Mouse (Mus musculus) heart, adult 8-10 months (tissue): ENCODE measurements around the gene Bbs5. TPM values are rescaled to one million over a fixed set of nuclear protein-coding genes. Genes with fewer than 3 reads are reported as not detected.
A peak's percentile ranks its signal among the peaks of the same experiment; 100 is the strongest.
"Not testable (repeated sequence)": the region's sequence is repeated elsewhere in the genome, so short reads cannot be mapped to it uniquely, and the experiment has no call there.

Source experiments
- DNase-seq: peaks from one replicate; pipeline ENCODE4 v3.0.0; 2022; ENCODE audit warnings: low spot score
- total RNA-seq, 4 experiments: library from RNA; stranded (reverse); gene quantifications; 2 replicates each; pipeline ENCODE4 v1.2.4; 2022

The Bbs5 gene
- total RNA-seq, 4 experiments from 2014 or later = 3.6 to 4.7 (median 4.3) TPM

DNA sequence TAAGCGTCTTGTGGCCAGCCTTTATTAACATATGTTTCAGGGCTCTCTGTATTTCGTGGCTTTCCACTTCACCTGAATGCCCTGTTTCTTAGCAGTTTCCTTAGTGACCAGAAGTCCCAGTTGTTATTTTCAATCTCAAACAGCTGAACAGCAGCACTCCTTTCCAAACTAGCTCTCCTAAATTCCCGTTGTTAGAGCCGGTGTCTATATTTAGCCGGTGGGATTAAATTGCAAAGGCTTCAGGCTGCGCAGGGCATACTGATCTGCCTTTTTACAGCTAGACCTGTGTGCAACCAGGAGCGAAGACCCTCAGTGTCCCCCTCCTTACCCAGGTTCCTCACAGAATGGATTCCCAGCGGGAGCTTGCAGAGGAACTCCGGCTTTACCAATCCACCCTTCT is 22.9 kb downstream of the Bbs5 start, which contains the start of gene Klhl41:
Klhl41 (plus strand) TSS at position 268 of the 400 bp plus-strand sequence.
- DNase-seq = no peak

DNA sequence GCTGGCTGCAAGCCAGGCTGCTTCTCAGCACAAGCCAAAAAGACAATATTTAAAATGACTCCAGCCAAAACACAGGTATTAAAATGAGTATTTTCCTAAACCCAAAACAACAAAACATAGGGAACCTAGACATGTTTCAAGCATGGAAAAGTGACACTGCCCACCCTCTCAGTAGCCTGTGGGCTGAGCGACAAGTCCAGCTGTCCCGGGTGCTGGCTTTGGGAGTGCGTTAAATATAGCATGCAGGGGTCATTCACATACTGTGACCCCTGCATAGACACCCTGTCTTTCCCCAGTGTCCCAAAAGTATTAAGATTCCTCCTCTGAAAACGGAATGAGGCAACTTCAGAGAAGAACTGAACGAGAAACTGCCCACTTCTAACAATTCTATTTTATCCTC is 26.8 kb downstream of the Bbs5 start:
- DNase-seq = no peak

DNA sequence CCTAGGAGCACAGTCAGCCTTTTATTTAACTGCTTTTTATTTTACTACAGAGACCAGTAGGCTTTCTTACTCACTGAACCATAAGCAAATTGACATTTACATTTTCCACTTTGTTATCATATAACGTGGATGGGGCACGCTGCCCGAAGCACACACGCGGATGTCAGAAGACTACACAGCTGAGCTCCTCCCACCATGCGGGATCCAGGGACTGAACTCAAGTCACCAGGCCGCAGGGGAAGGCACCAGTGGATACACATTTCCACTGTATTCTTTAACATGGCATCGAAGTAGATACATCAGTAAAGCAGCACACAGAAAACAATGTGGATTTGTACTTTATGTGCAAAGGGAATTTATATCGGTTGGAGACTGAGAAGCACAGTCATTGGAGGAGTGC is 28.3 kb downstream of the Bbs5 start:
- no peak for DNase-seq

DNA sequence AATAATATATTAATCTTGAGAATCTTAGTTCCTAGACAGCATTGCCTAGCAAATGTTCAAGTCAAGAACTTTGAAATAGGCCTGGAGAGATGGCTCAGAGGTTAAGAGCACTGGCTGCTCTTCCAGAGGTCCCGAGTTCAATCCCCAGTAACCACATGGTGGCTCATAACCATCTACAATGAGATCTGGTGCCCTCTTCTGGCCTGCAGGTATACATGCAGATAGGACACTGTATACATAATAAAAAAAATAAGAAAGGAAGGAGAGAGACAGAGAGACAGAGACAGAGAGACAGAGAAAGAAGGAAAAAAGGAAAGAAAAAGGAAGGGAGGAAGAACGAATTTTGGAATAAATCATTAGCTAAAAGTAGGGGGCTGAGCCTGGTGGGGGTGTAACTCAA is 29.7 kb downstream of the Bbs5 start:
- DNase-seq = no peak

DNA sequence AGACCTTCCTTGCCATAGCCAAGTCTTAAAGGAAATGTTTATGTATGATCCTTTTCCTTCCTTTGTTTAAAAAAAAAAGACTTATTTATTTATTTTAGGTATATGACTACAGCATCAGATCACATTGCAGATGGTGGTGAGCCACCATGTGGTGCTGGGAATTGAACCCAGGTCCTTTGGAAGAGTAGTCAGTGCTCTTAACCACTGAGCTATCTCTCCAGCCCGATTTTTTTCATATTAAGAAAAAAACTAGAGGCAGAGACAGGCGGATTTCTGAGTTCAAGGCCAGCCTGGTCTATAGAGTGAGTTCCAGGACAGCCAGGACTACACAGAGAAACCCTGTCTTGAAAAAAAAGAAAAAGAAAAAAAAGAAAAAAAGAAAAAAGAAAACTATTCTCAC is 30.2 kb downstream of the Bbs5 start:
- not testable (repeated sequence) for DNase-seq

DNA sequence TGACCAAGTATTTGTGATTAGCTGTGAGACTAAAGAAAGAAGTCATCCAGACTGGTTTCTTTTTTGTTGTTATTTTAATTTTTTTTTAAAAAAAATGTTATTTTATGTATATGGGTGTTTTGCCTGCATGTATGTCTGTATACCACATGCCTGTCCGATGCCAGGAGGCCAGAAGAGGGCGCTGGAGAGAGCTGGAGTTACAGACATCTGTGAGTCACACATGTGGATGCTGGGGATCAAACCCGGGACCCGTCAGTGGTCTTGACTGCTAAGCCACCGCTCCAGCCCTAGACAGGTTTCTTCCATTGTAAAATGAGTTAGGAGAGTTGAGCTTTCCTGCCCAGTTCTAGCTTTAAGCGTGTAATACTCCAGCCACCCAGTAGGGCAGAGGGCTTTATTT is 33.0 kb downstream of the Bbs5 start:
- DNase-seq = no peak

DNA sequence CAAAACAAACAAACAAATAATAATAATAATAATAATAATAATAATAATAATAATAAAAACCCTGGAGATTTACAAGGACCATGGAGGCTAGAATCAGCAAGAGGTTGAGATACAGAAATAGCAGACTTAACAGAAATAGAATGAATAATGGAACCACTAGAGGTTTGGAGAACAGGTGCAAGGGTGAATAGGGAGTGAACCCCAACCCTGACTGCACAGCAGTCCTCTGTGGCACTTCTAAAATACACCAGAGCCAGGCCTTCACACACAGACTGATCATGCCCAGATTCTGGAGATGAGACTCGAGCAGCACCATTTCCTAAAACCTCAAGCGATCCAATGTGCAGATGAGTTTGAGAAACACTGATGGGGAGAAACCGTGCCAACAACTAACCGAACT is 35.0 kb downstream of the Bbs5 start:
- no peak for DNase-seq

DNA sequence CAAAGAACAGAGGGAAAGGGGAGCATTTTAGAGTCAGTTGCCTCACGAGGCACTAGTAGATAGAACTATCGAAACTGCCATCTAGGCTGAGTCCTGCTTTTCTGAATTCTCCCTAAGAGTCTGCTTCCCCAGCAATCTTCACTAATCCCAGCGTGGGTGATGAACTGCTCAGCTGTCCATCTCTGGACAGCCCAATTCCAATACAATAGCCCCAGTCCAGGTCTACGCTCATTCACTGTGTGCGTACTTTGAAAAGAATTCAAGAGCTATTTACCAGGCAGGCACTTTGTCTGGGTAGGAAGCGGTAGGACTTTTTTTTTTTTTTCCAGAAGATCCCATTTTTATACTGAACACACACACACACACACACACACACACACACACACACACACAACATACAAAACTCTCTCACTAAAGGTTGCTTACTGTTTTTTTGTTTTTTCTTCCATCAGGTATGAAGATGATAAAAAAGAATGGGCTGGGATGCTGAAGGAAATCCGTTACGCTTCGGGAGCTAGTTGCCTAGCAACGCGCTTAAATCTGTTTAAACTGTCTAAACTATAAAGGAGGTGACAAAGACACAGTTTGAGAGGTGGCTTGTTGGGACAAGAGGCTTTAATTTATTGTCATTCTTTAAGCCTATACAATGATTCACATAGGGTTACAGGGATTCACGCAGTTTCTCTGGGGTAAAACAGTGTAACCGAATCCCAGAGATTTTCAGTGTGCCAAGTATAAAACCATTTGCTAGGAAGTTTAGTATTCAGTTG is 36.2 kb downstream of the Bbs5 start:
- DNase-seq = no peak

DNA sequence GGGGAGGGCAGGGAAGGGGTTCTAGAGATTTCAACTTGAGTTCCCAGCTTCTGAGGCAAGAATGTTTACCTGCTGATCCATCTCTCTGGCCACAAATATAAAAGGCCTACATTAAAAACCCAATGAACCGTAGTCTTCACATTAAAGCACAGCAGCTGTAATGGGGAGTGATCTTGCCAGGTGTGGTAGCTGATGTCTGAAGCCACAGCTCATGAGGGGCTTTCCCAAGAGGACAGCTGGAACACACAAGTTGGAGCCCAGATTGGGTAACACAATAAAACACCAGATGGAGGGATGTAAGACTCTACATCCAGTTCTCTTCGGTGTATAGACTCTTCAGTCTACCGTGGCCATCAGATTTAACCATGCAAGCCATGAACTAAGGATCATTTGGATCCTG is 37.5 kb downstream of the Bbs5 start:
- DNase-seq = no peak

DNA sequence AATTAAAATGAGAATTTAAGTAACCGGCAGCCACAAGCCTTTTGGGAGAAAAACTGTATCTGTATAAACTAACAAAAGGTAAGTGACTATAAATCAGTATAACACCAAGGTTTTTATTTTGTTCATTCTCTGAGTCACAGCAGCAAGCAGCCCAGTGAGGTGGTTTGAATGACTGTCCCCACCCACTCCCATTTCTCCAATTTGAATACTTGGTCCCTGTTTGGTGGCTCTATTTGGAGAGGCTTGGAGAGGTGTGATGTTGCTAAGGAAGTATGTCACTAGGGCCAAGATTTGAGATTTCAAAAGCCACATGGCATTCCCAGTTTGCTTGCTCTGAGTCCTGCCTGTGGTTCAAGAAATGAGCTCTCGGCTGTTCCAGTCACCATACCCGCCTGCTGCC is 43.2 kb downstream of the Bbs5 start:
- DNase-seq = no peak

DNA sequence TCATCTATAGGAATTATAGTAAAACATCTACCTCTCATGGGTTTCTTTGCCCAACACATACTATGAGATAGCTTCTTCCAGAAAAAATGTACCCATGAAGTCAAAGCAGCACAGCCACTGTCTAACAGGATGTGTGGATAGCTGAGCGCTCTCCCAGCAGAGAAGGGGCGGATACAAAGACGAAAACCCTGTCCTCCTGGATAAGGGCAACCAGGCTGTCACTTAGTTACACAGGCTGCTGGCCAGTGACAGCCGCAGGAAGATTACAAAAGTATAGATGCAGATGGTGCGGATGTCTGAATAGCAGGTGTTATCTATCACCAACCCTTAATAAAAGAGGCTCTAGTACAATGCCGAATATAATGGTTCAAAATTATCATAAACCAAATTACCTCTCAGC is 43.9 kb downstream of the Bbs5 start:
- DNase-seq = no peak

DNA sequence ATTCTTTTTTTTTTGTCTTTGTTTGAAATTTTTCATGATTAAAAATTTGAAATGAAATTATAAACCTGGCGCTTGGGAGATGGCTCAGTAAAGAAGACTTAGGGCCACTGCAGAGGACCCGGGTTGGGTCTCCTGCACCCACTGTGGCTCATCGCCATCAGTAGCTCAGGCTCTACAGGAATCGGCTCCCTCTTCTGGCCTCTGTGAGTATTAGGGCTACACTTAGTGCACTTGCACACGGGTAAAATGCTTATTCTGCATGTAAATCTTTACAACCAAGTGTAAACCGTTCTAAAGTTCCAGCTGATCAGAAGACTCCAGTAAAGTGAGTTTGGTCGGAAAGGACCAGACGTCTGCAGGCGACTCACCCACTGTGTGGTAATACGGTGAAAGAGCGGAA is 46.5 kb downstream of the Bbs5 start:
- DNase-seq = no peak

DNA sequence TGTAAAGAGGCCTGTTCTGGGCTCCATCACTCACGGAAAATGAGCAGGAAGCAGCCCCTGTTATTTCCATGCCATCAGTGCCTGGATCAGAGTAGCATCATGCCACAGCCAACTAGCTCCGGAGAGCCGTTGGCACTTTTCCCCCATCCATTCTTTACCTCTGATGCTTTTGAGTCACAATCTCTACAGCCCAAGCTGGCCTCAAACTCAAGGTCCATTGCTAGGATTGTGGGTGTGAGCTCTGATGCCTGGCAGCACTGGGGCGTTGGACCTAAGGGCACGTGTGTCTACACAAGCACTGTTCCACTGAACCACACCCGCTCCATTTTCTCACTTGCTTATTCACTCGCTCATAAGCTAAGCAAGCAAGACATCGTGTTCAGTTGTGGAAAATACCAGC is 53.5 kb downstream of the Bbs5 start:
- no peak for DNase-seq

DNA sequence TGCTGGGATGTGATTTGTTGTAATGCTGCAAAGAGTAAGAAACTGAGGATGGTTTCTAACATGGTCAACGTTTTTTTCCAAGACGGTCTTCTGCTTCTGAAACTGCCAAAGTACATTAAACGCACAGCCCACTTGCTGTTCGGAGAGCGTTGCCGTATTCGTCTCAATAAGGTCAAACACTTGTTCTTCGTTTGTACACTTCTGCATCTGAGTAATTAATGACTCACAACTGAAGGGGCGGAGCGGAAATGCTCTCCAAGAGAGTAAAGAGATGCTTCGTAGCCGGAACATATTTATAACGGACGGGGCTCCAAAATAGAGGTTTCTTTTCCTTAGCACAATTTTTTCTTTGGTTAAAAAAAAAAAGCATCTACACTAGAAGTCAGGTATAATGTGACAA is 65.2 kb downstream of the Bbs5 start:
- DNase-seq = no peak

DNA sequence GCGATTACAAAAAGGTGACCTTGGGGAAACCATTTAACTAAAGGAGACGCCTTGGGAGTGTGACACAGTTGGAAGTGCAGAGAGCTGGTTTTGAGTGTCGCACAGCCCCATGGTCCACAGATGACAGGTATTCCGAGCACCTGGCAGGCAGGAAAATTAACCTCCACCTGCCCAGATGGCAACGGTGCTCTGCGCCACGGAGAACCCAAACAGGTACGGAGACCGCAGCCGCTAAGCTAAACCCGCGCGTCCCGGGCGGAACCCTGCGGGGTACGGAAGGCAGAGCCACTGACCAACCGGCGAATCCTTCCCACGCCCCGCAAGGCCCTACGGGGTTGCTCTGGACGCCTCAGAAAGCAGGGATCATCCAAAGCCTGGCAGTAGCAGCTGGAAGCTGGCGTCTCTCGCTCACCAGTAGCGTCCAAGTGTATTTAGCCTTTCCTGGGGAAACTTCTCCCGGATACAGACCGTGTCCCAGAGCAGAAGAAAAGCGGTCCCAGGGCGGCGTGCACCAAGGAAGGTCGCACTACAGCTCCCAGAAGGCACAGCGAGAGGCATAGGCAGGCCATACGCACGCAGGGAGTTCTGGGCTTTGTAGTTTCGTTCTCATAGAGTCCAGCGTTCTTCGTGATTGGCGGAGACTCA is 66.1 kb downstream of the Bbs5 start, which contains the start of gene Fastkd1:
Fastkd1 (minus strand) TSS at position 536 of the 645 bp plus-strand sequence.
- peak; percentile 93 for DNase-seq

DNA sequence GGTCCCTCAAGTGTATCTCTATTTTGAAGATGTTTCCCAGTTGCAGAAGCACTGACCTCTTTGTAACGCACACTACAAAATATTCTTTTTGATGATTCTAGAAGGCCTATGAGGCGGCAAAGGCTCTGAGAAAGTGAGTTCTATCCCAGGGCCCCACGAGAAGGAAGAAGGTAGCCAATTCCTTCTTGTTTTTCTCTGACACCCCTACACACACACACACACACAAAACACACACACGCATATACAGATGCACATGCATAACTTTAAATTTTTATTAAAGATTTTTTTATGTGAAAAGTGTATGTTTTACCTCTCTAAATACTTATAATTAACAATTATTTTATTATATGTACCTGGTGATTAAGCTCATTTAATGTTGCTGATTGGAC is 66.6 kb downstream of the Bbs5 start:
- no peak for DNase-seq

DNA sequence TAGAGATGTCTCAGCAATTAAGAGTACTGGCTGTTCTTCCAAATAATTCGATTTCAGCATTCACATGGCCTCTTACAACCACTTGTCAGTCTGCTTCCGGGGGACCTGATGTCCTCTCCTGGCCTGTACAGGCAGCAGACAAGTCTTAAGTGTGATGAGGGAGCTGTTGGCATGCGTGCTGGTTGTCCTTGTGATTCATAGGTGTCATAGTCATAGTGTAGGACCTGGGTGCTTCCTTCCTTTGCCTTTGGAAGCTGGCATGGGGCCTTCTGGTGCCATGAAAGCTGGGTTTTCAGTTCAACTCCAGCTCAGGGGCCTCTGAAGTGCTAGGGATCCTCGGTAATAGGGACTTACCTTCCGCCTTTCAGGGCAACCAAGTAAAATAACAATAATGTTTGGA is 67.2 kb downstream of the Bbs5 start:
- DNase-seq = no peak

DNA sequence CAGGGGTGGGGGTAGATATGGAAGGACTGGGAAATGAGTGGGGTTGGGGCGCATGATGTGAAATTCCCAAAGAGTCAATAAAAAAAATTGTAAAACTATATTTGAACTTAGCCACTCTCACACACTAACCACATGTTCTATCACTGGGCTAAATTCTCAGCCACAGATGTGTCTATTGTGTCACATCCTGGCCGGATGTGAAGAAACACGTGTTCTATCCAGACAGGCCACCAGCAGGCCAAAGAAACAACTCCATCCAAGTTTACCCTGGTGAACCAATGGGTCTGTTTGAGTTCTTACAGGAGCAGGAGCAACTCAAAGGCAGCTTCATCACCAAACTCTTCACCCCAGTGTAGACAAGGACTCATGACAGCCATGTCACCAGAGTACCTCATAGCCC is 69.5 kb downstream of the Bbs5 start:
- DNase-seq = no peak

Other genes starting within 250 kb of the Bbs5 start
- gene Lrp2, start 61.1 kb upstream of the Bbs5 start, total RNA-seq = 1 to 10 TPM in 3 of 4 experiments, under 1 TPM in 1; 0.57 to 1.6 (median 1.1) TPM
- 10 to 100 TPM; 85.6 to 96.6 (median 88.1) TPM for gene Klhl41, start 22.9 kb downstream of the Bbs5 start, total RNA-seq
- gene Fastkd1, start 66.3 kb downstream of the Bbs5 start, total RNA-seq = 10 to 100 TPM; 25.5 to 30.3 (median 27.5) TPM
- gene Ppig, start 75.4 kb downstream of the Bbs5 start, total RNA-seq = 10 to 100 TPM; 33.8 to 40.0 (median 37.9) TPM
- under 1 TPM; 0.29 to 1.00 (median 0.65) TPM for gene Ccdc173, start 142.4 kb downstream of the Bbs5 start, total RNA-seq
- 10 to 100 TPM; 24.6 to 31.0 (median 25.9) TPM for gene Phospho2, start 142.5 kb downstream of the Bbs5 start, total RNA-seq
- gene Klhl23, start 174.8 kb downstream of the Bbs5 start, total RNA-seq = 10 to 100 TPM; 27.3 to 34.6 (median 33.3) TPM
- 10 to 100 TPM; 58.2 to 78.0 (median 62.0) TPM for gene Ssb, start 214.4 kb downstream of the Bbs5 start, total RNA-seq
- gene Mettl5, start 238.4 kb downstream of the Bbs5 start, total RNA-seq = 10 to 100 TPM; 21.0 to 24.4 (median 22.6) TPM